Mouse (Mus musculus) CD8-positive naive resting alpha-beta T cell, adult 57 days (primary cell): ENCODE measurements around the gene Capns2. TPM values are rescaled to one million over a fixed set of nuclear protein-coding genes. Genes with fewer than 3 reads are reported as not detected.

Experiments
- total RNA-seq: library from RNA; stranded (reverse); gene quantifications from one replicate; pipeline ENCODE4 v1.2.4, GENCODE M21; 2023

The Capns2 gene
- not detected for total RNA-seq

DNA sequence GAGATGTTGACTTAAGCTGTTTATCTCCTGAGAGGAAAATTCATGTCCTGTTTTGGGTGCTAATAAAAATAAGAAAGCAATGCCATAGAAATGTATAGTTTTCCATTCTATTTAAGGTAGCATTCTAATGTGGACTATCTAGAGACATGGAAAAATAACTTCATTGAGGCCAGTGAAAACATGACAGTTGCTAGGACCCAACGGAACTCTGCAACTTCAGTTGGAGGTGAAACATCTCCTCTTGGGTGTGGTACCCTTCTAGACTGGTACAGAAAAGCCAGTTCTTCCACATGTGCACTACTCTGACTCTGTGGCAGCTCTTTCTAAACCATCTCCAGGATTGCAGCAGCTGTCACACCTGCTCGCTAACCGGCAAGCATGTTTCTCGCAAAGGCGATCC is at the start of gene Capns2:
Gene Capns2, plus strand, starts transcription at position 301 of the 400 bp plus-strand sequence.

GRCm38 (mm10) chr8:92855171-92855894 is 45.9 kb upstream of the Capns2 start, which contains the start of gene Lpcat2:
Lpcat2 (plus strand) TSS chr8:92855339.

Other genes with a start within 250 kb of the Capns2 start
- not detected for gene Irx6, start 227.1 kb upstream of the Capns2 start, total RNA-seq
- gene Mmp2, start 74.1 kb upstream of the Capns2 start, total RNA-seq: not detected
- gene Lpcat2, start 46.1 kb upstream of the Capns2 start, total RNA-seq: 1.3 TPM
- gene Slc6a2, start 58.7 kb downstream of the Capns2 start, total RNA-seq: not detected
- not detected for gene Ces1a, start 146.8 kb downstream of the Capns2 start, total RNA-seq
- not detected for gene Ces1b, start 178.6 kb downstream of the Capns2 start, total RNA-seq
- not detected for gene Ces1c, start 229.9 kb downstream of the Capns2 start, total RNA-seq